Mouse (Mus musculus): ENCODE results near the gene Fam206a.

The Fam206a gene

GRCm38 (mm10) chr4:56801907-56802668 is at the start of gene Fam206a, which contains the start of gene Elp1:
Gene Fam206a, plus strand, starts transcription at chr4:56802345.
Gene Elp1, minus strand, starts transcription at chr4:56802331.
- DNase-seq (ENCODE audit: low read depth, low spot score): peak; percentile 82

GRCm38 (mm10) chr4:56756021-56756420 is 46.1 kb upstream of the Fam206a start:
- no peak for DNase-seq (ENCODE audit: low read depth, low spot score)

- DNase-seq (ENCODE audit: low read depth, low spot score): no peak
Measured at GRCm38 (mm10) chr4:56756966-56757600, 45.1 kb upstream of the Fam206a start.

- no peak for DNase-seq (ENCODE audit: low read depth, low spot score)
Measured at GRCm38 (mm10) chr4:56757693-56758092, 44.5 kb upstream of the Fam206a start.

- no peak for DNase-seq (ENCODE audit: low read depth, low spot score)
Measured at GRCm38 (mm10) chr4:56767861-56768284, 34.3 kb upstream of the Fam206a start.

GRCm38 (mm10) chr4:56768913-56769312 is 33.2 kb upstream of the Fam206a start:
- no peak for DNase-seq (ENCODE audit: low read depth, low spot score)

GRCm38 (mm10) chr4:56771065-56771464 is 31.1 kb upstream of the Fam206a start:
- DNase-seq (ENCODE audit: low read depth, low spot score): no peak

DNA sequence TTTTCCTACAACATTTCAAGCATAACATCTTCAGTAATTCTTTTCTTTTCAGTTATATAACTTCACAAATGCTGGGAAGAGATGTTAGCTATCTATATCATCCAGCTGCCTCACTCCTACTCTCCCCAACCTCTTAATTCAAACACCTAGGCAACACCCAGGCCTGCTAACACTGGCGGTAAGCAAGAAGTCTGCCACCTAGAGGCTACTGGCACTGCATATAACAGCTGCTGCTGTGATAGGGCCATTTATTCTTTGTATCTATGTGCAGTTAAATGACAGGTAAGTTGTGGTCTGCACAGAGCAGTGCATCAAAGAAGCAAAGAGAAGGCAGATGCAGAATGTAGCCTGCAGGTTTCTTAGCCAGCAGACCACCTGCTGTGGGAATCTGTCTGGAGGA is 10.8 kb upstream of the Fam206a start:
- no peak for DNase-seq (ENCODE audit: low read depth, low spot score)

GRCm38 (mm10) chr4:56802669-56803150 is 565 bp downstream of the Fam206a start:
- no peak for DNase-seq (ENCODE audit: low read depth, low spot score)

GRCm38 (mm10) chr4:56809050-56809449 is 6.9 kb downstream of the Fam206a start:
- no peak for DNase-seq (ENCODE audit: low read depth, low spot score)

DNA sequence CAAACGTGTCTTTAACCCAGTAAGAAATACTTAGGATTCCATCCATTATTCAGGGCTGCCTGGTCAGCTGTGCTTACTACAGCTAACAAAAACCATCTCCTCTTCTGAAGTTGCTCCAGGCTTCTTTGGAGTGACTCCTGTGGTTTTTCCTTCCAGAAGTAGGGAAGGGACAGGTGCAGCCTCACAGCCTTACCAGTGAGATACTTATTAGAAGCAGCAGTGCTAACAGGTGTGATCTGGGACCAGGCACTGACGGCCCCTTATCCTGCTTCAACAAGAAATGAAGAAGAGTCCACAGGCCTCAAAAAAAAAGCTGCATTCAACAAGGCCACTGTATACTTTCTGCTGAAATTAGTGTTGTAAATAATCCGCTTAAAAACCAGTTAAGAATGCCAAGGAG is 9.5 kb downstream of the Fam206a start:
- no peak for DNase-seq (ENCODE audit: low read depth, low spot score)

- DNase-seq (ENCODE audit: low read depth, low spot score): no peak
Measured at GRCm38 (mm10) chr4:56812096-56812495, 10.0 kb downstream of the Fam206a start.

DNA sequence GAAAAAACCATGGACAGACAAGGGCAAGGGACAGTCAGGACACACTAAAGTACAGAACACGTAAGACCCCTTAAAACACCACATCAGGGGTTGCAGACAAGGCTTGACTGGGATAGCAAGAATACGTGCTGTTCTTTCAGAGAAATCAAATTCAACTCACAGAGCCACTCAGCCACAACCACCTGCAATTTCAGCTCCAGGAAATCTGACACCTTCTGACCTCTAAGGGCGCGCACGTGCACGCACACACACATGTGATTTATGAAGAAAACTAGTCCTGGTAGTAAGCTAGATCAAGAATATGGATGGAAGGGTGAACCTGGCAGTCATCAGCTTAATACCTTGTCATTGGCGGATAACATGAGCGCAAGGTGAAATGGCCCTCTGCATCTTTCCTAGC is 13.0 kb downstream of the Fam206a start:
- no peak for DNase-seq (ENCODE audit: low read depth, low spot score)

DNA sequence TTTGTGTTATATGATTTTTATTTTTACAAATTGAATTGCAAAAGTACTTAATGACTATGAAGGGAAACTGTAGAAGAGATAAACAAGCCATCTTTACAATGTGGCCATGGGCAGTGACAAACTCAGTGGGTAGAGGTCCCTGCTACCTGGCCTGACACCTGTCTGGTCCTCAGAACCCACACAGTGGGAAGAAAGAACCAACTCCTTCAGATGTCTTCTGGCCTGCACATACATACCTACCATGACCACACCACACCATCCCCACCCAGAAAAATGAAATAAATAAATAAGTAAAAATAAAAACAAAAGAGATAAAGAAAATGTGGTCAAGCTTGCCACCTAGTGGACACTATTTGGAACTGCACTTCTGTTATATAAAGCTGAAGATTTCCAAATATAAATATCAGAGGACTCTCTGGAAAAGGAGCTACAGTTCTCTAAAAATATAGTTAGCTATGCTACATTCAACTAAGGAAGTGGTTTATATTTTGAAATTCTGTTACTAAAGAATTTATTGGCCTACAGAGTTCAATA is 17.9 kb downstream of the Fam206a start:
- DNase-seq (ENCODE audit: low read depth, low spot score): peak; percentile 6

DNA sequence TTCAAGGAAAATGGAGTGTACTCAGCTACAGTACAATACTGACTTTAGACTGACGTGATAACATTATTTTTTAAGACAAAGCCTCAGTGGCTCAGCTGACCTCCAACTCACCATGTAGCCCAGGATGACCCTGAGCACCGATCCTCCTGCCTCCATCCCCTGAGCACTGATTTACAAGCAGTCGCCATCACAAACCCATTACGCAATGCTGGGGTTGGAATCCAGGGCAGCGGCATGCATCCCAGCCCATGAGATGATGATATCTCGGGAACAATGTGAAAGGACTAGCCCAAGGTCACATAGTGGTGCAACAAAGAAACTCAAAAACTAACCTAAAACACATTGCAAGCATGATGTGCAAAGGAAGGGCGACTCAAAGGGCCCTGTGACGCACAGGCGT is 22.1 kb downstream of the Fam206a start:
- no peak for DNase-seq (ENCODE audit: low read depth, low spot score)

GRCm38 (mm10) chr4:56828932-56829331 is 26.8 kb downstream of the Fam206a start:
- no peak for DNase-seq (ENCODE audit: low read depth, low spot score)

DNA sequence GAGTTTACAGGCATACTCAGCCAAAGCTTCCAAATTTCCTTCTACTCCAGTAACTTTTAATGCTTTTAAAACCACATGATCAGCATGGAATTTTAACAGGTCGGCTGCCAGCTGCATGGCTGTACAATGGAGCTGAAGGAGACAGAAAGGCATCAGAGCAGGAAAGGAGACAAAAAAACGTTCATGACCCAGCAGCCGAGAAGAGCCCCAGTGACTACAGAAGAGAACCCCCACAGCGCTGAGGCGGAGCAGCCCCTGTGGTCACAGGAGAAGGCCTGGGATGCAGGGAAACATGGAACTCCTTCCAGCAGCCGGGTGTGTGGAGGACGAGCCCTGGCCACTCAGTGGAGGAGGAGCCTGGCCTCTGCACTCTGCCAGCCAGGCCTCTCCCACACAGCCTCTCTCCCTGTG is 27.4 kb downstream of the Fam206a start:
- DNase-seq (ENCODE audit: low read depth, low spot score): peak; percentile 8

GRCm38 (mm10) chr4:56831013-56831609 is 29.0 kb downstream of the Fam206a start:
- DNase-seq (ENCODE audit: low read depth, low spot score): no peak

GRCm38 (mm10) chr4:56831998-56832397 is 29.9 kb downstream of the Fam206a start:
- no peak for DNase-seq (ENCODE audit: low read depth, low spot score)

DNA sequence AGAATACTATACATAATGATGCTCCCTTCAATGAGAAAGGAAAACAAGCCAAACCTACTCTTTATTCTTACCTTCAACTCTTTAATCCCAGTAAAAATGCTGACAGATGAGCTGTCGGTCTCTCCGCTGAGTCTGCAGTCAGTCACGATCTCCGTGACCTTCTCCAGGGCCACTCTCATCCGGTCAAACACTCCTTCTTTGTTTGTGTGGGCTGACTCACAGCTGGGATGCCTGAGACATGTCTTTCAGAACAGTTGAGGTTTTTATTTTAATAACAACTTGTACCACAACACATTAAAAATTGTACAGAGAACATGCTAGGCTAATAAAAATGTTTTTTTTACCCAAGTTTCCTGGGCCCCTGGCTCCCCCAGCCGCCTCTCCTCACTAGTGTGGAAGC is 35.5 kb downstream of the Fam206a start:
- DNase-seq (ENCODE audit: low read depth, low spot score): no peak

DNA sequence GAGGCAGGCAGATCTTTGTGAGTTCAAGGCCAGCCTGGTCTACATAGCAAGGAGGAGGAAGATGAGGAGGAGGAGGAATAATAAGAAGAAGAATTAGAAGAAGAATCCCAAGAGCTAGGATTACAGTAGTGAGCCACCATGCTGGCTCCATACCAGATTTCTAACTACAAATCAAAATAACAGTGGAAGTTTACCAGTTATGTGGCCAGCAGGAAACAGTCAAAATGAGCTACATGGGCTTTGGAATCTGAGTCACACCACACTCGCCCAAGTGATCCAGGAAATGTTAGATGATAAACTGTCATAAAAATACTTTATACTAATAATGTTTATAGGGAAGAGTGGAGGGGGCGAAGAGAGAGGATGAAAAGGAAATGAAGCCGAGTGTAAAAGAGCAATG is 38.2 kb downstream of the Fam206a start:
- no peak for DNase-seq (ENCODE audit: low read depth, low spot score)

GRCm38 (mm10) chr4:56842501-56842900 is 40.4 kb downstream of the Fam206a start:
- DNase-seq (ENCODE audit: low read depth, low spot score): no peak
